Mouse (Mus musculus) heart, embryonic 10.5 days (tissue): ENCODE results near the gene Sec61b. TPM values are rescaled to one million over a fixed set of nuclear protein-coding genes. Genes with fewer than 3 reads are reported as not detected.

ENCODE experiments used
- DNase-seq: peaks from one replicate; pipeline ENCODE4 v3.0.0-alpha.2; 2017; ENCODE audit warnings: low spot score
- H3K27ac ChIP-seq: fragments of 300-500 bp; sonication (generic); 2 replicates; pipeline ENCODE4 v1.5.1; 2016; ENCODE audit warnings: mild to moderate bottlenecking
- H3K27me3 ChIP-seq: fragments of 300-500 bp; sonication (generic); 2 replicates; pipeline ENCODE4 v1.6.1; 2016; ENCODE audit warnings: mild to moderate bottlenecking; ENCODE audit not compliant: poor library complexity, insufficient read depth, severe bottlenecking
- H3K36me3 ChIP-seq: fragments of 300-500 bp; sonication (generic); 2 replicates; pipeline ENCODE4 v1.6.1; 2016; ENCODE audit warnings: mild to moderate bottlenecking, moderate library complexity
- H3K4me1 ChIP-seq: fragments of 300-500 bp; sonication (generic); 2 replicates; pipeline ENCODE4 v1.6.1; 2016; ENCODE audit warnings: mild to moderate bottlenecking
- H3K4me3 ChIP-seq: fragments of 300-500 bp; sonication (generic); 2 replicates; pipeline ENCODE4 v1.5.1; 2016; ENCODE audit warnings: mild to moderate bottlenecking, moderate library complexity
- H3K9me3 ChIP-seq: fragments of 300-500 bp; sonication (generic); 2 replicates; pipeline ENCODE4 v1.6.1; 2016; ENCODE audit warnings: mild to moderate bottlenecking, moderate library complexity
- WGBS: fragments of 180-500 bp; shearing (Covaris S2); methylation state at CpG from one replicate; pipeline ENCODE4 v1.1.7; 2016; 5-methylcytosine and 5-hydroxymethylcytosine counted together
- polyA plus RNA-seq: library from polyadenylated mRNA; unstranded; fragments of >200 nt; fragmentation: Nextera tagmentation; extraction: Ambion mirVana; gene quantifications from 2 replicates; pipeline ENCODE4 v1.2.1, GENCODE M21; 2016

Gene Sec61b
- polyA plus RNA-seq, 1 experiment from 2014 or later: 295 TPM

DNA sequence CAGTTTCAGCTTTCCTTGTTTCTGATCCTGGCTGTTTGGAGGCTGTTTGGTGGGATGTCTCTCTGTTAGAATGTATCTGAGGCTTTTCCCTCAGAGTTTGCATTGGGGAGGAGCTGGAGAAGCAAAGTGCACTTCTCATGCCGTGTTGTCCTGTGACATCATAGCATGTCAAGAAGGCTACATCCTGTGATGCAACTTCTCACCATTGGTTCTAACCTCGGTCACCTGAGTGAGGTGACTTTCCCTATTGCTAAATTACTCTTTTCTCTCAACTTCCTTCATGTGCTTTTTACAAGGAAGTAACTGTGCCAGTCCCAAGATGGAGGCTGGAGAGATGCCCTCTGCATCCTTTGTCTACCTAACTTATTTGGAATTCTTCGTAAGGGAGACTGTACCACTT lies 25.9 kb upstream of the Sec61b start:
- H3K4me3 ChIP-seq: no peak overlapping the region
- no peaks in the 10 kb centered on the region for H3K9me3 ChIP-seq
- H3K36me3 ChIP-seq: no peaks in the 10 kb centered on the region
- WGBS: 84% methylated on average over 3 of the region's 3 CpGs
- DNase-seq: no peak
- peaks cover 6% of the 10 kb centered on the region; the same call in 1 of the 2 replicates for H3K27me3 ChIP-seq
- H3K4me1 ChIP-seq: no peaks in the 10 kb centered on the region
- no peak overlapping the region for H3K27ac ChIP-seq

DNA sequence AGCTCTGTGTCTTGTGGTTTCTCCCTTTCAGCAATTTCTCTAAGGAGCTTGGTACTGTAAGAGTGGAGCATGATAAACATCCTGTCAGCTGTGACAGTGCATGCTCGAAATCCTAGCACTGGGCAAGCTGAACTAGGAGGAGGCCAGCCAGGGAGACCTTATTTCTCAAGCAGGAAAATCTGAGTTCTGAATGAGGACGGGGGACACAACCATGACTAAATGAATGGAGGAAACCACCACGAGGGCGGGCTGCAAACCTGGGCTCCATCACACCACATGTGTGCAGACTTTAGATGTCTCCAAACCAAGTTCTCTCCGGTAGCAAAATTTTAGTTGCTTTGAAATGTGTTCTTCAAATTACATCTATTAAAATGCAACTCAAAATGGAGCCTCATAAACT lies 25.3 kb upstream of the Sec61b start:
- peak; percentile 56 for DNase-seq
- Histone ChIP-seq H3K4me1 (no peaks in the 10 kb centered on the region), H3K27ac (no peak overlapping the region), H3K27me3 (peaks cover 6% of the 10 kb centered on the region; the same call in 1 of the 2 replicates), H3K9me3 (no peaks in the 10 kb centered on the region), H3K36me3 (no peaks in the 10 kb centered on the region), H3K4me3 (no peak overlapping the region)
- 59% methylated on average over 5 of the region's 5 CpGs for WGBS

DNA sequence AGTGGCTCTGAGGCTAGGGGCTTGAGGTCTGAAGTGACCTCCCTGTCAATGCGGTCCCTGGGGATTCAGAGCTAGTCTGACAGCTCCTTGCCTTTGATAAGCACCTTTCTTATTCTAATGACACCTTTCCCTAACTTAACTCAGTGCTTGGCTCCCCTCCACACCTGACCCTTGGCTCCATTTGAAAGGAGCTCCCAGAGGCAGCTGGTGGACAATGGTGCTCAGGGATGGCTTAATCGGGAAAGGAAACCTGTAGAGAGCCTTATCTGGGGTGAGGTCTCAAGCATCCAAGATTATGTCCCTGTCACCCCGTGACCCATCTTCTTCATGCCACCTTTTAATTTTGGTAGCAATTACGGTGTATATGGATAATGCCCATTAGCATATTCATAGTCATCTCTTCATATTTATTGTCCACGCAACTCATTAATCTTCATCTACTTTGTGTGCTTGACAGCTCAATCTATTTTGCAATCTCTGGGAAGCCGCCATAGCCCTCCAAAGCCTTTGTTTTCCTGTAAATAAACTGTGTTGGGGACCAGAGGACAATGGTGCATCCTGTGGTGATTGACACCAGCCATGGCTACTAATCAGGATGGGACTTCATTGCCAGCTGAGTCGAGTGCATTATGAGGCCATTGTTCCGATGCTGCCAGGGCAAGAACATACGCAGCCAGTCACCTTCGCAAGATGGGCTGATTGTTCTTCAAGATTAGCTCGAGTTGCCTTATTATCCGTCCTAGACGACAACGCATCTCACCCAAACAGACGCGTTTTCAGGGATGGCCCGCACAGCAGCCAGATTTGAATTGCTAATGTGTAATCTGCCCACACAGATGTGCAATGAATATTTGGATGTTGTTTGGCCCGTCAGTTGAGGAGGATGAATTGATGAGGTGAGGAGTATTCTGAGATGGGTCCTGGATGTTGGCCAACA lies 24.6 kb upstream of the Sec61b start:
- peak; percentile 60 for DNase-seq
- 32% methylated on average over 18 of the region's 18 CpGs for WGBS
- H3K4me3 ChIP-seq: no peak overlapping the region

DNA sequence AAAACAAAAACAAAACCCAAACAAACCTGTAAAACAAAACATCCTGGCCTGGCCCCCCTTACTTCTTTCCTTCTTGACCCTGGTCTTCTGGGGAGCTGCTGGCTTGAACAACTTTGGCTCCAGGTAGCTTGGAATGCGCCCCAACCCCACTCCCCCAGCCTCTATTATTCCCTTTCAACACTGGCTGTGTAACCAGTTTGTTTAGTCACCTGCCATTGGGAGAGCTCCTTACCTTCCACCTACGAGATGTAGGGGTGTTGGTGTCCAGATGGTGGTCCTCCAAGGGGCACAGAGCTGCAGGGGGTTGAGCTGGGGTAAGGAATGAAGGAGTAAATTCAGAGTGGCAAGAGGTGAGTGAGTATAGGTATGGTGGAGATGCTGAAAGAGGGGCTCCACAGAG lies 7.3 kb upstream of the Sec61b start:
- WGBS: 92% methylated on average over 2 of the region's 2 CpGs
- H3K27me3 ChIP-seq: no peaks in the 10 kb centered on the region
- DNase-seq: peak; percentile 58
- H3K4me1 ChIP-seq: no peaks in the 10 kb centered on the region
- no peak overlapping the region for H3K4me3 ChIP-seq
- no peaks in the 10 kb centered on the region for H3K9me3 ChIP-seq
- peaks cover 67% of the 10 kb centered on the region for H3K36me3 ChIP-seq
- H3K27ac ChIP-seq: no peak overlapping the region

More for the DNA sequence above, 24.6 kb upstream of the Sec61b start:
- no peak overlapping the region for H3K27ac ChIP-seq
- peaks cover 6% of the 10 kb centered on the region; the same call in 1 of the 2 replicates for H3K27me3 ChIP-seq
- no peaks in the 10 kb centered on the region for H3K4me1 ChIP-seq
- no peaks in the 10 kb centered on the region for H3K9me3 ChIP-seq
- no peaks in the 10 kb centered on the region for H3K36me3 ChIP-seq

DNA sequence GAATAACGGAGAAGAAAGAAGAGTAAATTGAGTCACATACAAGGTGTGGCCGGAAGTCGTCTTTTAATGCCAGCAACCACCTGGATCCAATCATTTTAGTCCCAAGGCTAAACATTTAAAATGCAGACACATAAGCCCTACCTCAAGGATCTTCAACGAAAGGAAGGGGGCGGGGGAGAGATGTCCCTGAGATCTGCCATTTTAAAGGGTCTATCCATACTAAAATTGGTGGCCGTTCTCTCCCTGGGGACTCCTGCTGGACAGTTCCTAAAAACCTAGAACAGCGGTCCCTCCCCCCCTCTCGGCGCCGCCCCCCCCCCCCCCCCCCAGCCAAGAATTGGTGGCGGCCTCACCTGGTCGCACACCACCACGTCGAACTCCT lies 881 bp upstream of the Sec61b start:
- no peak for DNase-seq
- Histone ChIP-seq H3K4me1 (peaks cover 14% of the 10 kb centered on the region), H3K4me3 (peak overlapping the region; percentile 72), H3K27ac (peak overlapping the region; percentile 89), H3K36me3 (peaks cover 53% of the 10 kb centered on the region), H3K27me3 (no peaks in the 10 kb centered on the region), H3K9me3 (no peaks in the 10 kb centered on the region)
- 7% methylated on average over 7 of the region's 14 CpGs for WGBS

DNA sequence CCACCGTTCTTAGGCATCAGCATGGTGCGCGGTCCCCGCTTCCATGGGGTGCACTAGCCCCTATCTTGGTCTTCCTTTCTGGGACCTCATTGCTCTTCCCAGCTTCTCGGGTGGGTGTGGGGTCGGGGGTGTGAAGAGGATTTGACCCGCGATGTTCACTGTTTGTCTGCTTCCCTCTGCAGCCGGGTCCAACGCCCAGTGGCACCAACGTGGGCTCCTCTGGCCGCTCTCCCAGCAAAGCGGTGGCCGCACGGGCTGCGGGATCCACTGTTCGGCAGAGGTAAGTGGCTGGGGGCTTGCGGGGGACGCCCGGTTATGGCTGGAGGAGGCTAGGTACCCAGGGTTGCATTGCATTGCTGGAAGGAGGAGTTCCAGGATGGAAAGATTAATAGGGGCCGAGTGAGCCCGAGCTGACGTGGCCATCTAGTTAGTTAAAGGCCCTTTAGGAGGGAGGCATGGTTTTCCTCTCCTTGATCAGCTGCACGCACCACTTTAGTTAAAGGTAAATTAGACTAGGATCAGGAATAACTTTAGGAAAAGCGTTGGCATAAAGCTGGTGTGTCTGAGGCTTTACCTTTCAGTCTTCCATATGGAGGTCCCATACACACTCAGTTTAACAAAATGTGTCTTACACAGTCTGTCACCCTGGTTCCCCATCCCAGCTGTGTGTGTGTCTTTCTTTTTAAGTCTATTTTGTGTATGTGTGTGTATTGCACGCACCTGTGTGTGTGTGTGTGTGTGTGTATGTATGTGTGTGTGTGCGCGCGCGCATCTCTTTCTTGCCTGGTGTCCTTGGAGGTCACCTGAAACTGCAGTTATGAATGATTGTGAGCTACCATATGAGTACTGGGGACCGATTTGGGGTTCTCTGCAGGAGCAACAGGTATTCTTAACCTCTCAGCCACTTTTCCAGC lies 529 bp downstream of the Sec61b start:
- peak overlapping the region; percentile 89 for H3K27ac ChIP-seq
- DNase-seq: peak; percentile 50
- H3K9me3 ChIP-seq: no peaks in the 10 kb centered on the region
- no peaks in the 10 kb centered on the region for H3K27me3 ChIP-seq
- peaks cover 14% of the 10 kb centered on the region for H3K4me1 ChIP-seq
- peak overlapping the region; percentile 72 for H3K4me3 ChIP-seq
- WGBS: 14% methylated on average over 31 of the region's 31 CpGs
- H3K36me3 ChIP-seq: peaks cover 50% of the 10 kb centered on the region

DNA sequence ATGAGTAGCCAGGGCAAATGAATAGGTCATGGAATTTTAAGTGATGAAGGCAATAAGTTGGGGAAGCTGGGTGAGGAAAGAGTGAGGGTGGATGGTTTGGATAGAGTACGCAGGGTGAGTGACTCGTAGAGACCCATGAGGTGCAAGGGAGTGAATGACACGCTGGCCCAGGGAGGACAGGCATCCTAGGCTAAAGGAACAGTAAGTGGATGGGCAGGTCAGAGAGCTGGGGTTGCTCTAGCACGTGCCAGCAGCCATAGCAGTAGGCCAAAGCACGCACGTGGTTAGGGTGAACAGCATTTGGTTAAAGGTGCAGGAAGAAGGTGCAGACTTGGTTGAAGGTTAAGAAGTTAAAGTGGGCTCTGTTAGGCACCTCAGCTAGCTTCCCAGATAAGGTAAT lies 3.1 kb downstream of the Sec61b start:
- no peak overlapping the region for H3K4me3 ChIP-seq
- H3K4me1 ChIP-seq: peaks cover 14% of the 10 kb centered on the region
- no peak overlapping the region for H3K27ac ChIP-seq
- DNase-seq: peak; percentile 57
- H3K27me3 ChIP-seq: no peaks in the 10 kb centered on the region
- H3K36me3 ChIP-seq: peaks cover 50% of the 10 kb centered on the region
- 90% methylated on average over 6 of the region's 6 CpGs for WGBS
- no peaks in the 10 kb centered on the region for H3K9me3 ChIP-seq

DNA sequence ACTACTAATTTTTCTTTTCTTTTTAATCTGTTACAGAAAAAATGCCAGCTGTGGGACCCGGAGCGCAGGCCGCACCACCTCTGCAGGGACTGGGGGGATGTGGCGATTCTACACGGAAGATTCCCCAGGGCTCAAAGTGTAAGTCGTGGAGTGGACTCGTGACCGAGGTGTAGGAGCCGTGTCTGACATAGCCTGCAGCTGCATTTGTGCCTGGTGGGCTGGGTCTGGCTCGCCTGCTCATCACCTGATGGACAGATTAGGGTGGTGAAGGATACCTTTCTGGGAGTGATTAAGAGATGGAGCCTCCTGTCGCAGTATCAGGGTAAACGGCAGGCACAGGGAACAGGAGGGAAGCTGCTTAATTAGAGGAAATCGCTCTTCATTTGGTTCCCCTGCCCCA lies 5.6 kb downstream of the Sec61b start:
- H3K27me3 ChIP-seq: no peaks in the 10 kb centered on the region
- WGBS: 91% methylated on average over 13 of the region's 13 CpGs
- no peaks in the 10 kb centered on the region for H3K9me3 ChIP-seq
- H3K27ac ChIP-seq: no peak overlapping the region
- H3K4me1 ChIP-seq: peaks cover 6% of the 10 kb centered on the region
- peaks cover 67% of the 10 kb centered on the region for H3K36me3 ChIP-seq
- H3K4me3 ChIP-seq: no peak overlapping the region
- peak; percentile 63 for DNase-seq

DNA sequence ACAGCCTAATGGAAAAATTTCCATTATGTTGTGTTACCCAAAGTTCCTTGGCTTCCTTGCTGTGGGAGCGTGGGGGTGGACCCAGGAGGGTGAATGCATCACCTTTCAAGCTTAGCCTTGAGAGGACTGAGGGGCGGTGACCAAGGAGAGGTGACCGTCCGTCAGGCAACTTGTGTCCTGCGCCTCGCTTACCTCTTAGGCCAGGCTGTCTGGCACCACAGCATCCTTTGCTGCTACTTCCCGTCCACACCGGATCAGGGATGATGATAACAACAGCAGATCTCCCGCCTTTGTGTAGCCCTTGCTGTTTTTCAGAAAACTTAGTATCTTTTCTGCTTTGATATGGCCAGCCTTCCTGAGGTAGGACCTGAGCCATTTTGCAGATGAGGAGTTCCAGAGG lies 6.1 kb downstream of the Sec61b start:
- DNase-seq: peak; percentile 70
- no peaks in the 10 kb centered on the region for H3K27me3 ChIP-seq
- peaks cover 2% of the 10 kb centered on the region; the same call in 1 of the 2 replicates for H3K4me1 ChIP-seq
- 89% methylated on average over 9 of the region's 9 CpGs for WGBS
- no peak overlapping the region for H3K27ac ChIP-seq
- no peak overlapping the region for H3K4me3 ChIP-seq
- peaks cover 67% of the 10 kb centered on the region for H3K36me3 ChIP-seq
- no peaks in the 10 kb centered on the region for H3K9me3 ChIP-seq

DNA sequence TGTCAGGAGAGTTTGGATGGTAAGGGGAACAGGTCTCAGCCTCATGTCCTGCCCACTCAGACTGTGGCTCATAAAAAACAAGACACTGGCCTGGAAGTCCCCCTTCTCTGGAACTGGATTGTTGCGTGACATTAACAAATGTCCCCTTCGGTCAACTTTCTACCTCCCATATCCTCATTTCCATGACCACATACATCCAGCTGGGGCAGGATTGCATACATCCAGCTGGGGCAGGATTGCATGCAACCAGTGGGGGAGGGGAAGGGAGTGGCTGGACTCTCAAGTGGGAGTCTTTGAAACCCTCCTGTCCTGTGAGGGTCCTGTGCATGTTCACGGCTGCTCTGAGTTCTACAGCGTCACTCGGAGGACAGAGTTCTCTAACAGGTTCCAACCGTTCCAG lies 16.8 kb downstream of the Sec61b start:
- 81% methylated on average over 6 of the region's 6 CpGs for WGBS
- H3K27me3 ChIP-seq: no peaks in the 10 kb centered on the region
- H3K9me3 ChIP-seq: no peaks in the 10 kb centered on the region
- DNase-seq: no peak
- no peak overlapping the region for H3K27ac ChIP-seq
- 0 out of 2 replicates have a peak, but pooled peaks cover 5% of the 10 kb centered on the region for H3K4me1 ChIP-seq
- H3K4me3 ChIP-seq: no peak overlapping the region
- no peaks in the 10 kb centered on the region for H3K36me3 ChIP-seq

DNA sequence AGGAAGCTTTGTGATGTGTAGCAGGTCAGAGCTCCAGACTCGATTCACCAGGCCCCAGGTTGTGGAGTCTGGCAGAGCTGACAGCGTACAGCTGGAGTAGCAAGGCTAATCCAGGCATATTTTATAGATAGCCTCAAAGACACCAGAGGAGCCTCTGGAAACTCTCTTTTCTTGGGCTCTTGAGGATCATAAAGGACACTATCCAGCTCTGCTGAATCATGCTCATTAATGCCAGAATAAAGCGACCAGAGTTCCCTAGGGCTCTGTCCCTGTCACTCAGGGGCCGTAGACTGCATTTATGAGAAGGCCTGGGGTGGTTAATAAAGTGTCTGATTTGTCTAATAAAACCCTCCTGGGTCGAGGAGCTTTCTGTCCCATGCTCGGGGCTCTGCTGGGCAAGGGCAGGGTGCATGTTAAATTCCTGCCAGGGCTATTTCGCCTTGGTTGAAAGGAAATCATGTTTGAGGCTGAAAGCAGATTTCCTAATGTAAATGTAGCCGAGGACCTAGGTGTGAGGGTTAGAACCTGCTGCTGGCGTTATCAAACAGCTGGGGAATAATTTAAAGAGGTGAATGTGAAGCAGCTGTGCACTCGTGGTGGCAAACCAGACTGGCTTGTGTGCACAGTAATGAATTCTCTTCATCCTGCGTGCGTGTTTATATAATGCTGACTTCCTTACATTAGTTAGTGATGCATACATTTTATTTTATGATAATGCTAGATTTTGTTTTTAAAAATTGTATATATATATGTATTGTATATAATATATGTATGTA lies 18.0 kb downstream of the Sec61b start:
- WGBS: 76% methylated on average over 12 of the region's 12 CpGs
- 0 out of 2 replicates have a peak, but pooled peaks cover 5% of the 10 kb centered on the region for H3K4me1 ChIP-seq

DNA sequence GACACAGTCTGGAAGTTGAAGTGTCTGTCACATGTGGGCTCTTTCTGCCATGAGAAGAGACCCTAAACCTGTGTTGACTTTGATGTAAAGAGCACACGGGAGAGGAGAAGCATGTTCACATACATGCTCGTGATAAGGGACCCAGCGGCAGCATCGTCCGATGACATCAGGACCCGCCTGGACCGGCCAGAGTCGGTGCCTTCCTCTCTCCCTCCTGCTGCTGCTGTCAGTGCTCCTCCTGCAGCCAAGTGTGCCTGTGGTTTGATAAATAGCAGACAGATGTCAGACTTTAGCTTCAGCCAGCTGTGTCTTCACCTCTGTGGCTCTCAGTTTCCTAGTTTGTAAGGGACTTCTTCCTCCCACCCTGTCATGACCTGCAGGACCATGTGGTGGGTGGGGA lies 19.0 kb downstream of the Sec61b start:
- Histone ChIP-seq H3K4me1 (peaks cover 12% of the 10 kb centered on the region), H3K9me3 (no peaks in the 10 kb centered on the region), H3K27ac (no peak overlapping the region), H3K27me3 (no peaks in the 10 kb centered on the region), H3K4me3 (no peak overlapping the region), H3K36me3 (no peaks in the 10 kb centered on the region)
- WGBS: 40% methylated on average over 8 of the region's 8 CpGs
- DNase-seq: no peak

More for the DNA sequence above, 18.0 kb downstream of the Sec61b start:
- H3K9me3 ChIP-seq: no peaks in the 10 kb centered on the region
- no peaks in the 10 kb centered on the region for H3K27me3 ChIP-seq
- no peaks in the 10 kb centered on the region for H3K36me3 ChIP-seq
- H3K27ac ChIP-seq: no peak overlapping the region
- H3K4me3 ChIP-seq: no peak overlapping the region
- DNase-seq: no peak
